In genomic region chr16:34493914-34494313, GRCm38 (mm10) we compare ENCODE assay signal across 11 mouse cellular contexts.
DNase-seq lines count a peak whose midpoint lies in the region; ATAC-seq and TF ChIP-seq lines count a peak whose summit lies in the region.
"Had no signal": no experiment of that assay in that cellular context is flagged by ENCODE, and none has a peak within 500 bp of the region (broad histone marks: within the 10 kb centered on the region; RNA-seq: fewer than 3 reads in every experiment).

No protein-coding gene starts in this region.

- no peaks in the 10 kb centered on the region for H3K27me3 ChIP-seq in heart, embryonic 14.5 days (ENCODE audit: control insufficient read depth, insufficient read depth, low read length)
- no peaks in the 10 kb centered on the region for H3K27me3 ChIP-seq in stomach, embryonic 15.5 days (replicated peaks)
- no peaks in the 10 kb centered on the region for H3K27me3 ChIP-seq in forebrain, embryonic 15.5 days
- H3K27me3 ChIP-seq: liver, embryonic 13.5 days had no signal

- no peaks in the 10 kb centered on the region for H3K9me3 ChIP-seq in heart, embryonic 14.5 days (ENCODE audit: control insufficient read depth, low read length)
- H3K9me3 ChIP-seq in stomach, embryonic 15.5 days: no peaks in the 10 kb centered on the region
- 0 out of 2 replicates have a peak, but pooled peaks cover 3% of the 10 kb centered on the region for H3K9me3 ChIP-seq in forebrain, embryonic 15.5 days
- H3K9me3 ChIP-seq: liver, embryonic 13.5 days had no signal

- no peak for TF ChIP-seq CTCF in layer of hippocampus, adult 2 months (conservative IDR thresholded peaks at IDR 0.05)

- WGBS in heart, embryonic 14.5 days: 48% methylated on average over 3 of the region's 3 CpGs
- WGBS in stomach, embryonic 15.5 days: 50% methylated on average over 3 of the region's 3 CpGs
- 78% methylated on average over 3 of the region's 3 CpGs for WGBS in forebrain, embryonic 15.5 days

- 0 out of 2 replicates have a peak overlapping the region, but pooled peaks have one; percentile 2 for H3K4me2 ChIP-seq in heart, embryonic 14.5 days (ENCODE audit: low read length)
- no peak overlapping the region for H3K4me2 ChIP-seq in stomach, embryonic 15.5 days
- H3K4me2 ChIP-seq in forebrain, embryonic 15.5 days (replicated peaks): no peak overlapping the region
- H3K4me2 ChIP-seq: liver, embryonic 13.5 days had no signal

- ATAC-seq in heart, embryonic 14.5 days (ENCODE audit: insufficient number of reproducible peaks, insufficient read depth, low FRiP score, low read depth): no peak
- peak; percentile 14; the same call in 1 of the 2 replicates for ATAC-seq in stomach, embryonic 15.5 days (ENCODE audit: insufficient read depth, low FRiP score, low read depth)
- ATAC-seq in megakaryocyte progenitor cell, adult 5-6 weeks (replicated peaks; ENCODE audit: poor library complexity): no peak
- no peak for ATAC-seq in forebrain, embryonic 15.5 days (replicated peaks)

- H3K27ac ChIP-seq in layer of hippocampus, adult 2 months: peak overlapping the region; percentile 68
- H3K27ac ChIP-seq in heart, embryonic 14.5 days (replicated peaks in 1 of 2; ENCODE audit: control insufficient read depth in 1 of 2, insufficient read depth in 1 of 2, low read depth in 2 of 2, low read length in 2 of 2): peak overlapping the region in 1 of 2 experiments; percentile 35; a peak in 1 of 4 replicates
- H3K27ac ChIP-seq in stomach, embryonic 15.5 days: peak overlapping the region; percentile 9; the same call in 1 of the 2 replicates
- H3K27ac ChIP-seq in forebrain, embryonic 15.5 days (replicated peaks): no peak overlapping the region
- H3K27ac ChIP-seq: liver, embryonic 13.5 days had no signal

- peaks cover 18 to 37% of the 10 kb centered on the region in 2 experiments for H3K4me1 ChIP-seq in heart, embryonic 14.5 days (ENCODE audit: control insufficient read depth in 2 of 2, insufficient read depth in 2 of 2, low read length in 2 of 2)
- H3K4me1 ChIP-seq in stomach, embryonic 15.5 days: peaks cover 15% of the 10 kb centered on the region; the same call in 1 of the 2 replicates
- H3K4me1 ChIP-seq in forebrain, embryonic 15.5 days: peaks cover 22% of the 10 kb centered on the region
- H3K4me1 ChIP-seq: liver, embryonic 13.5 days had no signal

- no peak overlapping the region for H3K9ac ChIP-seq in heart, embryonic 14.5 days (ENCODE audit: low read length)
- H3K9ac ChIP-seq in stomach, embryonic 15.5 days: no peak overlapping the region
- no peak overlapping the region for H3K9ac ChIP-seq in forebrain, embryonic 15.5 days (replicated peaks)
- H3K9ac ChIP-seq: liver, embryonic 13.5 days had no signal

- no peak for DNase-seq in layer of hippocampus, adult 2 months (ENCODE audit: low spot score in 2 of 2)
- DNase-seq in layer of hippocampus, postnatal 36 days: no peak
- peak; percentile 55 to 84 for DNase-seq in kidney, postnatal 25 days
- no peak for DNase-seq in urinary bladder, postnatal 4 days (ENCODE audit: low spot score in 2 of 2)
- DNase-seq: liver, embryonic 13.5 days; right cerebral cortex, adult 18-20 months; thymus, adult 2 months had no signal

- H3K4me3 ChIP-seq in layer of hippocampus, adult 2 months: no peak overlapping the region
- H3K4me3 ChIP-seq in heart, embryonic 14.5 days (ENCODE audit: control insufficient read depth in 1 of 2, insufficient read depth in 1 of 2, low read depth in 1 of 2, low read length in 2 of 2): no peak overlapping the region
- H3K4me3 ChIP-seq in stomach, embryonic 15.5 days (replicated peaks): no peak overlapping the region
- H3K4me3 ChIP-seq in forebrain, embryonic 15.5 days: no peak overlapping the region
- H3K4me3 ChIP-seq: liver, embryonic 13.5 days had no signal

- H3K36me3 ChIP-seq in heart, embryonic 14.5 days (ENCODE audit: control insufficient read depth, insufficient read depth, low read length): no peaks in the 10 kb centered on the region
- H3K36me3 ChIP-seq in stomach, embryonic 15.5 days: no peaks in the 10 kb centered on the region
- H3K36me3 ChIP-seq in forebrain, embryonic 15.5 days: no peaks in the 10 kb centered on the region
- H3K36me3 ChIP-seq: liver, embryonic 13.5 days had no signal

Comparison
In these comparisons a context has a peak if more than half of its experiments do, and no peak if none do; other contexts are left out.
1. DNase-seq: peak in kidney, postnatal 25 days (2 of 2); none in layer of hippocampus, adult 2 months (0 of 2), layer of hippocampus, postnatal 36 days (0 of 2) and urinary bladder, postnatal 4 days (0 of 2).